Mouse (Mus musculus): ENCODE measurements around the gene Add2. TPM values are rescaled to one million over a fixed set of nuclear protein-coding genes. Genes with fewer than 3 reads are reported as not detected.

Add2 gene
- polyA plus RNA-seq, 1 experiment from 2014 or later, result 66.5 TPM

DNA sequence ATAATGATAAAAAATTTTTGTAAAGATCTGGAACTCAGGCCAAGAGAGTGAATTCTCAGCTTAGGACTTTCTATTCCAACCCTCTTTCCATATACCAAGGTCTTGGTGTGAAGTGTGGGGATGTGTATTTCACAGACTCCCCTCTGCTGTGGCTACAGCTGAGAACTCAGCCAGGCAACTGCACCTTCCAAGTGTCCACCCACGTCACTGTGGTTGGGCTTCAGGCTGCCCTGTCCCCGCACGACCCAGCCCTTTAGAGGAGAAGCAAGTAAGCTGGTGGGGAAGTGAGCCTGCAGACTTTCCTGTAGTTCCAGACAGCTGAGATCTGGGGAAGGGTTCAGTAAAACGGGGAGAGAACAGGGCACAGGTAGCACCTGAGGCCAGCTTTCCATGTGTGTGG lies 68.7 kb downstream of the Add2 start:
- H3K4me3 ChIP-seq (ENCODE audit: low read depth, low read length), result no peak overlapping the region
- no peaks in the 10 kb centered on the region for H3K9me3 ChIP-seq (ENCODE audit: control insufficient read depth, low read length)
- no peaks in the 10 kb centered on the region for H3K27me3 ChIP-seq (replicated peaks; ENCODE audit: control insufficient read depth, insufficient read depth, low read length)
- DNase-seq (ENCODE audit: low spot score), result no peak
- H3K4me2 ChIP-seq, result no peak overlapping the region
- no peak for ATAC-seq (replicated peaks; ENCODE audit: low FRiP score)
- no peak overlapping the region for H3K9ac ChIP-seq (ENCODE audit: low read depth, low read length)
- H3K4me1 ChIP-seq (replicated peaks; ENCODE audit: control insufficient read depth, insufficient read depth, low read length), result no peaks in the 10 kb centered on the region; the same call in 1 of the 2 replicates
- H3K36me3 ChIP-seq (ENCODE audit: control insufficient read depth, insufficient read depth, low read length), result peaks cover 15% of the 10 kb centered on the region; the same call in 1 of the 2 replicates
- no peak overlapping the region for H3K27ac ChIP-seq (ENCODE audit: low read depth, low read length)
- WGBS, result 60% methylated on average over 4 of the region's 4 CpGs

GRCm38 (mm10) chr6:86099003-86099402 lies 70.5 kb downstream of the Add2 start:
- ATAC-seq (replicated peaks; ENCODE audit: low FRiP score) (no peak), DNase-seq (ENCODE audit: low spot score) (no peak)
- H3K36me3 ChIP-seq (ENCODE audit: control insufficient read depth, insufficient read depth, low read length), result peaks cover 12% of the 10 kb centered on the region; the same call in 1 of the 2 replicates
- no peaks in the 10 kb centered on the region for H3K27me3 ChIP-seq (replicated peaks; ENCODE audit: control insufficient read depth, insufficient read depth, low read length)
- H3K27ac ChIP-seq (ENCODE audit: low read depth, low read length), result no peak overlapping the region
- H3K4me2 ChIP-seq, result no peak overlapping the region
- H3K4me3 ChIP-seq (ENCODE audit: low read depth, low read length), result no peak overlapping the region
- no peaks in the 10 kb centered on the region; the same call in 1 of the 2 replicates for H3K4me1 ChIP-seq (replicated peaks; ENCODE audit: control insufficient read depth, insufficient read depth, low read length)
- 72% methylated on average over 4 of the region's 4 CpGs for WGBS
- H3K9ac ChIP-seq (ENCODE audit: low read depth, low read length), result no peak overlapping the region
- H3K9me3 ChIP-seq (ENCODE audit: control insufficient read depth, low read length), result no peaks in the 10 kb centered on the region

DNA sequence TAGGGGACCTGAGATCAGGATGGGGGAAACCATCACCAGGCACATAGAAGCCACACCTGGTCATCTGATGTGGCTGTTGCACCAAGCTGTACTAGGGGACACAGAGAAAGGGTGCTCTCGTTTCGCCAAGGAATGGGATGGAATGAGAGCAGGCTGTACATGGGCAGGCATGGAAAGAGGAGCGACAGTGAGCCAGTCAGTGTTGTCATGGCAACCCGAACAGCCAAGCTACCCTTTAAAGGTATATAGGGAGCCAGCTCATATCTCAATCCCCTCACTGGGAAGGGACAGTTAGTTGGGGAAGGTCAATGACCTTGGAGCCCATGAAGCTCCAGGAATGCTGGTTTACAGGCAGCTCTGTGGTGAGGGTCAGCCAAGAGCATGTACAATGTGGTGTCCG lies 73.0 kb downstream of the Add2 start:
- no peak for DNase-seq (ENCODE audit: low spot score)
- H3K27ac ChIP-seq (ENCODE audit: low read depth, low read length), result no peak overlapping the region
- no peaks in the 10 kb centered on the region for H3K9me3 ChIP-seq (ENCODE audit: control insufficient read depth, low read length)
- no peaks in the 10 kb centered on the region for H3K27me3 ChIP-seq (replicated peaks; ENCODE audit: control insufficient read depth, insufficient read depth, low read length)
- no peaks in the 10 kb centered on the region; the same call in 1 of the 2 replicates for H3K4me1 ChIP-seq (replicated peaks; ENCODE audit: control insufficient read depth, insufficient read depth, low read length)
- ATAC-seq (replicated peaks; ENCODE audit: low FRiP score), result no peak
- H3K9ac ChIP-seq (ENCODE audit: low read depth, low read length), result no peak overlapping the region
- H3K36me3 ChIP-seq (ENCODE audit: control insufficient read depth, insufficient read depth, low read length), result peaks cover 19% of the 10 kb centered on the region; the same call in 1 of the 2 replicates
- no peak overlapping the region for H3K4me3 ChIP-seq (ENCODE audit: low read depth, low read length)
- WGBS, result 88% methylated on average over 5 of the region's 5 CpGs
- no peak overlapping the region for H3K4me2 ChIP-seq

GRCm38 (mm10) chr6:86102874-86103273 lies 74.4 kb downstream of the Add2 start:
- no peak overlapping the region for H3K4me2 ChIP-seq
- H3K9ac ChIP-seq (ENCODE audit: low read depth, low read length), result no peak overlapping the region
- no peaks in the 10 kb centered on the region; the same call in 1 of the 2 replicates for H3K4me1 ChIP-seq (replicated peaks; ENCODE audit: control insufficient read depth, insufficient read depth, low read length)
- H3K27ac ChIP-seq (ENCODE audit: low read depth, low read length), result no peak overlapping the region
- H3K9me3 ChIP-seq (ENCODE audit: control insufficient read depth, low read length), result no peaks in the 10 kb centered on the region
- ATAC-seq (replicated peaks; ENCODE audit: low FRiP score) (no peak), DNase-seq (ENCODE audit: low spot score) (no peak)
- WGBS, result 81% methylated on average over 5 of the region's 5 CpGs
- H3K4me3 ChIP-seq (ENCODE audit: low read depth, low read length), result no peak overlapping the region
- peaks cover 18% of the 10 kb centered on the region; the same call in 1 of the 2 replicates for H3K36me3 ChIP-seq (ENCODE audit: control insufficient read depth, insufficient read depth, low read length)
- no peaks in the 10 kb centered on the region for H3K27me3 ChIP-seq (replicated peaks; ENCODE audit: control insufficient read depth, insufficient read depth, low read length)

GRCm38 (mm10) chr6:86103614-86104013 lies 75.1 kb downstream of the Add2 start:
- H3K4me1 ChIP-seq (replicated peaks; ENCODE audit: control insufficient read depth, insufficient read depth, low read length), result no peaks in the 10 kb centered on the region; the same call in 1 of the 2 replicates
- DNase-seq (ENCODE audit: low spot score) (no peak), ATAC-seq (replicated peaks; ENCODE audit: low FRiP score) (peak; percentile 34; the same call in 1 of the 2 replicates)
- WGBS, result 44% methylated on average over 4 of the region's 4 CpGs
- peaks cover 21% of the 10 kb centered on the region for H3K36me3 ChIP-seq (ENCODE audit: control insufficient read depth, insufficient read depth, low read length)
- no peak overlapping the region for H3K4me3 ChIP-seq (ENCODE audit: low read depth, low read length)
- no peaks in the 10 kb centered on the region for H3K9me3 ChIP-seq (ENCODE audit: control insufficient read depth, low read length)
- H3K9ac ChIP-seq (ENCODE audit: low read depth, low read length), result no peak overlapping the region
- no peaks in the 10 kb centered on the region for H3K27me3 ChIP-seq (replicated peaks; ENCODE audit: control insufficient read depth, insufficient read depth, low read length)
- no peak overlapping the region for H3K27ac ChIP-seq (ENCODE audit: low read depth, low read length)
- no peak overlapping the region for H3K4me2 ChIP-seq

GRCm38 (mm10) chr6:86104719-86105118 lies 76.2 kb downstream of the Add2 start:
- Histone ChIP-seq H3K27ac (ENCODE audit: low read depth, low read length) (no peak overlapping the region), H3K4me1 (replicated peaks; ENCODE audit: control insufficient read depth, insufficient read depth, low read length) (no peaks in the 10 kb centered on the region; the same call in 1 of the 2 replicates), H3K9me3 (ENCODE audit: control insufficient read depth, low read length) (no peaks in the 10 kb centered on the region), H3K4me2 (no peak overlapping the region), H3K4me3 (ENCODE audit: low read depth, low read length) (no peak overlapping the region), H3K36me3 (ENCODE audit: control insufficient read depth, insufficient read depth, low read length) (peaks cover 20% of the 10 kb centered on the region), H3K9ac (ENCODE audit: low read depth, low read length) (no peak overlapping the region), H3K27me3 (replicated peaks; ENCODE audit: control insufficient read depth, insufficient read depth, low read length) (no peaks in the 10 kb centered on the region)
- DNase-seq (ENCODE audit: low spot score), result no peak
- ATAC-seq (replicated peaks; ENCODE audit: low FRiP score), result no peak
- 71% methylated on average over 4 of the region's 4 CpGs for WGBS

DNA sequence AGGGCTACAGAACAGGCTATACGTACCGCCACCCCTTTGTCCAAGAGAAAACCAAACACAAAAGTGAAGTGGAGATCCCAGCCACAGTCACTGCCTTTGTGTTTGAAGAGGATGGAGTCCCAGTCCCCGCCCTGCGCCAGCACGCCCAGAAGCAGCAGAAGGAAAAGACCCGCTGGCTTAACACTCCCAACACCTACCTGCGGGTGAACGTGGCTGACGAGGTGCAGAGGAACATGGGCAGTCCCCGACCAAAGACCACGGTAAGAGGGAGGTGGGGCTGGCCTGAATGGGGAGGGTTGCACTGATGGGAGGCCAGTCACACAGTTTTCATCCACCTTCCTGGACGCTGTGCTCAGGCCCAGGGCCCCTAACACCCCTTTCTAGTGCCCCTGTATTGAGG lies 77.6 kb downstream of the Add2 start:
- Histone ChIP-seq H3K27me3 (replicated peaks; ENCODE audit: control insufficient read depth, insufficient read depth, low read length) (no peaks in the 10 kb centered on the region), H3K4me1 (replicated peaks; ENCODE audit: control insufficient read depth, insufficient read depth, low read length) (no peaks in the 10 kb centered on the region; the same call in 1 of the 2 replicates), H3K36me3 (ENCODE audit: control insufficient read depth, insufficient read depth, low read length) (peaks cover 18% of the 10 kb centered on the region), H3K9me3 (ENCODE audit: control insufficient read depth, low read length) (no peaks in the 10 kb centered on the region), H3K4me2 (no peak overlapping the region), H3K4me3 (ENCODE audit: low read depth, low read length) (no peak overlapping the region), H3K9ac (ENCODE audit: low read depth, low read length) (no peak overlapping the region), H3K27ac (ENCODE audit: low read depth, low read length) (no peak overlapping the region)
- 83% methylated on average over 12 of the region's 12 CpGs for WGBS
- ATAC-seq (replicated peaks; ENCODE audit: low FRiP score), result no peak
- DNase-seq (ENCODE audit: low spot score), result no peak

- Histone ChIP-seq H3K27ac (ENCODE audit: low read depth, low read length) (no peak overlapping the region), H3K4me1 (replicated peaks; ENCODE audit: control insufficient read depth, insufficient read depth, low read length) (no peaks in the 10 kb centered on the region; the same call in 1 of the 2 replicates), H3K9ac (ENCODE audit: low read depth, low read length) (no peak overlapping the region), H3K4me3 (ENCODE audit: low read depth, low read length) (no peak overlapping the region), H3K4me2 (no peak overlapping the region), H3K27me3 (replicated peaks; ENCODE audit: control insufficient read depth, insufficient read depth, low read length) (no peaks in the 10 kb centered on the region), H3K36me3 (ENCODE audit: control insufficient read depth, insufficient read depth, low read length) (peaks cover 16% of the 10 kb centered on the region), H3K9me3 (ENCODE audit: control insufficient read depth, low read length) (no peaks in the 10 kb centered on the region)
- ATAC-seq (replicated peaks; ENCODE audit: low FRiP score), result 0 out of 2 replicates have a peak, but pooled peaks have one; percentile 56
- DNase-seq (ENCODE audit: low spot score), result no peak
- WGBS, result 77% methylated on average over 4 of the region's 4 CpGs
These were observed 78.6 kb downstream of the Add2 start for GRCm38 (mm10) chr6:86107101-86107500.

GRCm38 (mm10) chr6:86115843-86116242 lies 87.4 kb downstream of the Add2 start:
- no peaks in the 10 kb centered on the region for H3K9me3 ChIP-seq (ENCODE audit: control insufficient read depth, low read length)
- H3K27me3 ChIP-seq (replicated peaks; ENCODE audit: control insufficient read depth, insufficient read depth, low read length), result no peaks in the 10 kb centered on the region
- H3K4me3 ChIP-seq (ENCODE audit: low read depth, low read length), result no peak overlapping the region
- no peak overlapping the region for H3K9ac ChIP-seq (ENCODE audit: low read depth, low read length)
- H3K36me3 ChIP-seq (ENCODE audit: control insufficient read depth, insufficient read depth, low read length), result peaks cover 3% of the 10 kb centered on the region
- DNase-seq (ENCODE audit: low spot score) (no peak), ATAC-seq (replicated peaks; ENCODE audit: low FRiP score) (no peak)
- 89% methylated on average over 3 of the region's 3 CpGs for WGBS
- H3K4me2 ChIP-seq, result no peak overlapping the region
- H3K4me1 ChIP-seq (replicated peaks; ENCODE audit: control insufficient read depth, insufficient read depth, low read length), result no peaks in the 10 kb centered on the region
- no peak overlapping the region for H3K27ac ChIP-seq (ENCODE audit: low read depth, low read length)

All from liver, embryonic 11.5 days (tissue).